Mouse (Mus musculus) bone marrow, adult 2 months (tissue): ENCODE measurements around the gene Amer2. TPM values are rescaled to one million over a fixed set of nuclear protein-coding genes. Genes with fewer than 3 reads are reported as not detected.

Experiments
- H3K27ac ChIP-seq: fragments of 200-500 bp; 2 replicates; pipeline ENCODE4 v1.5.1; 2012; ENCODE audit warnings: low read depth, mild to moderate bottlenecking, control low read depth, inconsistent platforms, low read length; ENCODE audit not compliant: control insufficient read depth, poor library complexity, insufficient read depth
- H3K4me1 ChIP-seq: fragments of 200-500 bp; 2 replicates; pipeline ENCODE4 v1.6.1; 2011; ENCODE audit warnings: low read length; ENCODE audit not compliant: control insufficient read depth, insufficient read depth
- H3K4me3 ChIP-seq: fragments of 200-500 bp; replicated peaks from 2 replicates; pipeline ENCODE3; 2011; ENCODE audit warnings: mild to moderate bottlenecking, low read depth, low read length, control low read depth; ENCODE audit not compliant: control insufficient read depth
- CTCF ChIP-seq: fragments of 200-500 bp; IDR thresholded peaks from 2 replicates; pipeline ENCODE4 v1.5.1; 2011; ENCODE audit warnings: low read length, control low read depth; ENCODE audit not compliant: control insufficient read depth, insufficient read depth
- POLR2A ChIP-seq: fragments of 200-500 bp; IDR thresholded peaks from 2 replicates; pipeline ENCODE4 v1.6.1; 2011; ENCODE audit warnings: low read depth, mild to moderate bottlenecking, control low read depth, low read length, borderline replicate concordance; ENCODE audit not compliant: control insufficient read depth
- WGBS: fragments of 180-500 bp; shearing (Covaris S2); methylation state at CpG from one replicate; pipeline ENCODE4 v1.1.7; 2018; 5-methylcytosine and 5-hydroxymethylcytosine counted together
- polyA plus RNA-seq: library from polyadenylated mRNA; stranded (reverse); fragments of >200 nt; gene quantifications from 2 replicates; pipeline ENCODE4 v1.2.4, GENCODE M21; 2011; ENCODE audit warnings: low replicate concordance; ENCODE audit not compliant: missing spikeins, insufficient read depth, insufficient read length

Amer2 gene
- polyA plus RNA-seq, 1 experiment = 2.5 TPM

GRCm38 (mm10) chr14:60369667-60370315 is 3.3 kb upstream of the Amer2 start:
- TF ChIP-seq POLR2A = no peak
- TF ChIP-seq CTCF = no peak
- 73% methylated on average over 5 of the region's 5 CpGs for WGBS
- Histone ChIP-seq H3K27ac (no peak overlapping the region), H3K4me3 (no peak overlapping the region), H3K4me1 (no peaks in the 10 kb centered on the region; the same call in none of the 2 replicates)

- Histone ChIP-seq H3K4me3 (no peak overlapping the region), H3K4me1 (no peaks in the 10 kb centered on the region), H3K27ac (no peak overlapping the region)
- 56% methylated on average over 2 of the region's 2 CpGs for WGBS
- TF ChIP-seq CTCF (no peak), POLR2A (no peak)
Measured at GRCm38 (mm10) chr14:60377107-60377506, 4.0 kb downstream of the Amer2 start.

GRCm38 (mm10) chr14:60377546-60377945 is 4.5 kb downstream of the Amer2 start:
- Histone ChIP-seq H3K4me3 (no peak overlapping the region), H3K4me1 (no peaks in the 10 kb centered on the region), H3K27ac (no peak overlapping the region)
- TF ChIP-seq POLR2A = no peak
- no peak for TF ChIP-seq CTCF
- WGBS = 41% methylated on average over 10 of the region's 10 CpGs

GRCm38 (mm10) chr14:60378057-60378565 is 5.1 kb downstream of the Amer2 start:
- H3K4me3 ChIP-seq = peak overlapping the region; percentile 59
- under 1% methylated on average over 53 of the region's 53 CpGs for WGBS
- peak overlapping the region; percentile 86 for H3K27ac ChIP-seq
- TF ChIP-seq CTCF (no peak), POLR2A (no peak)
- no peaks in the 10 kb centered on the region for H3K4me1 ChIP-seq

- peak overlapping the region; percentile 86 for H3K27ac ChIP-seq
- H3K4me1 ChIP-seq = no peaks in the 10 kb centered on the region; the same call in 1 of the 2 replicates
- WGBS = 2% methylated on average over 77 of the region's 77 CpGs
- H3K4me3 ChIP-seq = peak overlapping the region; percentile 59
- TF ChIP-seq POLR2A (no peak), CTCF (no peak)
Measured at GRCm38 (mm10) chr14:60378566-60379322, 5.7 kb downstream of the Amer2 start.

- Histone ChIP-seq H3K27ac (peak overlapping the region; percentile 86), H3K4me3 (peak overlapping the region; percentile 56), H3K4me1 (no peaks in the 10 kb centered on the region; the same call in 1 of the 2 replicates)
- TF ChIP-seq CTCF = no peak
- TF ChIP-seq POLR2A = no peak
- 55% methylated on average over 20 of the region's 20 CpGs for WGBS
Measured at GRCm38 (mm10) chr14:60379323-60379957, 6.4 kb downstream of the Amer2 start.

- no peaks in the 10 kb centered on the region; the same call in 1 of the 2 replicates for H3K4me1 ChIP-seq
- WGBS = 81% methylated on average over 8 of the region's 8 CpGs
Measured at GRCm38 (mm10) chr14:60379958-60380330, 6.9 kb downstream of the Amer2 start.

GRCm38 (mm10) chr14:60381671-60382070 is 8.6 kb downstream of the Amer2 start:
- WGBS = 75% methylated on average over 4 of the region's 4 CpGs
- Histone ChIP-seq H3K27ac (no peak overlapping the region), H3K4me1 (no peaks in the 10 kb centered on the region; the same call in 1 of the 2 replicates), H3K4me3 (no peak overlapping the region)
- no peak for TF ChIP-seq POLR2A
- no peak for TF ChIP-seq CTCF

More at GRCm38 (mm10) chr14:60379958-60380330, 6.9 kb downstream of the Amer2 start:
- TF ChIP-seq POLR2A = no peak
- no peak overlapping the region for H3K27ac ChIP-seq
- peak overlapping the region; percentile 56 for H3K4me3 ChIP-seq
